Mouse (Mus musculus): Measurements from ENCODE around the gene Kng1. TPM values are rescaled to one million over a fixed set of nuclear protein-coding genes. Genes with fewer than 3 reads are reported as not detected.
"Not testable (repeated sequence)": the region's sequence is repeated elsewhere in the genome, so short reads cannot be mapped to it uniquely, and the experiment has no call there.

The Kng1 gene
- polyA plus RNA-seq, 1 experiment from 2014 or later: not detected

GRCm38 (mm10) chr16:23030673-23031435 lies 26.8 kb upstream of the Kng1 start:
- no peak overlapping the region for H3K4me2 ChIP-seq (replicated peaks; ENCODE audit: low read depth, low read length)
- no peaks in the 10 kb centered on the region for H3K27me3 ChIP-seq (ENCODE audit: control insufficient read depth, insufficient read depth, low read length)
- H3K27ac ChIP-seq (ENCODE audit: low read depth, low read length): no peak overlapping the region
- no peaks in the 10 kb centered on the region for H3K9me3 ChIP-seq (ENCODE audit: control insufficient read depth, low read length)
- no peak overlapping the region for H3K4me3 ChIP-seq (ENCODE audit: low read depth, low read length)
- H3K9ac ChIP-seq (ENCODE audit: low read depth, low read length): no peak overlapping the region
- DNase-seq (ENCODE audit: low spot score): no peak
- H3K4me1 ChIP-seq (replicated peaks; ENCODE audit: control insufficient read depth, insufficient read depth, low read length): no peaks in the 10 kb centered on the region
- H3K36me3 ChIP-seq (ENCODE audit: control insufficient read depth, insufficient read depth, low read length): no peaks in the 10 kb centered on the region
- no peak for ATAC-seq (ENCODE audit: low FRiP score)
- 91% methylated on average over 5 of the region's 5 CpGs for WGBS

- Histone ChIP-seq H3K4me2 (replicated peaks; ENCODE audit: low read depth, low read length) (no peak overlapping the region), H3K27me3 (ENCODE audit: control insufficient read depth, insufficient read depth, low read length) (no peaks in the 10 kb centered on the region), H3K27ac (ENCODE audit: low read depth, low read length) (no peak overlapping the region), H3K9ac (ENCODE audit: low read depth, low read length) (no peak overlapping the region), H3K9me3 (ENCODE audit: control insufficient read depth, low read length) (no peaks in the 10 kb centered on the region), H3K4me1 (replicated peaks; ENCODE audit: control insufficient read depth, insufficient read depth, low read length) (no peaks in the 10 kb centered on the region), H3K4me3 (ENCODE audit: low read depth, low read length) (no peak overlapping the region), H3K36me3 (ENCODE audit: control insufficient read depth, insufficient read depth, low read length) (no peaks in the 10 kb centered on the region)
- DNase-seq (ENCODE audit: low spot score) (no peak), ATAC-seq (ENCODE audit: low FRiP score) (no peak)
- WGBS: 88% methylated on average over 4 of the region's 4 CpGs
Measured at GRCm38 (mm10) chr16:23033673-23034072, 24.0 kb upstream of the Kng1 start.

GRCm38 (mm10) chr16:23037744-23038143 lies 19.9 kb upstream of the Kng1 start:
- DNase-seq (ENCODE audit: low spot score): no peak
- H3K9ac ChIP-seq (ENCODE audit: low read depth, low read length): no peak overlapping the region
- no peaks in the 10 kb centered on the region for H3K4me1 ChIP-seq (replicated peaks; ENCODE audit: control insufficient read depth, insufficient read depth, low read length)
- H3K27me3 ChIP-seq (ENCODE audit: control insufficient read depth, insufficient read depth, low read length): no peaks in the 10 kb centered on the region
- no peak overlapping the region for H3K4me2 ChIP-seq (replicated peaks; ENCODE audit: low read depth, low read length)
- H3K36me3 ChIP-seq (ENCODE audit: control insufficient read depth, insufficient read depth, low read length): no peaks in the 10 kb centered on the region
- no peak overlapping the region for H3K4me3 ChIP-seq (ENCODE audit: low read depth, low read length)
- ATAC-seq (ENCODE audit: low FRiP score): no peak
- no peak overlapping the region for H3K27ac ChIP-seq (ENCODE audit: low read depth, low read length)
- no peaks in the 10 kb centered on the region for H3K9me3 ChIP-seq (ENCODE audit: control insufficient read depth, low read length)
- WGBS: 87% methylated on average over 7 of the region's 7 CpGs

GRCm38 (mm10) chr16:23039281-23039680 lies 18.4 kb upstream of the Kng1 start:
- 94% methylated on average over 4 of the region's 4 CpGs for WGBS

GRCm38 (mm10) chr16:23040876-23041275 lies 16.8 kb upstream of the Kng1 start:
- Histone ChIP-seq H3K4me1 (replicated peaks; ENCODE audit: control insufficient read depth, insufficient read depth, low read length) (no peaks in the 10 kb centered on the region), H3K36me3 (ENCODE audit: control insufficient read depth, insufficient read depth, low read length) (no peaks in the 10 kb centered on the region), H3K9ac (ENCODE audit: low read depth, low read length) (no peak overlapping the region), H3K4me2 (replicated peaks; ENCODE audit: low read depth, low read length) (no peak overlapping the region), H3K9me3 (ENCODE audit: control insufficient read depth, low read length) (no peaks in the 10 kb centered on the region), H3K27ac (ENCODE audit: low read depth, low read length) (no peak overlapping the region), H3K4me3 (ENCODE audit: low read depth, low read length) (no peak overlapping the region), H3K27me3 (ENCODE audit: control insufficient read depth, insufficient read depth, low read length) (no peaks in the 10 kb centered on the region)
- ATAC-seq (ENCODE audit: low FRiP score) (no peak), DNase-seq (ENCODE audit: low spot score) (no peak)
- 69% methylated on average over 4 of the region's 4 CpGs for WGBS

More at GRCm38 (mm10) chr16:23039281-23039680, 18.4 kb upstream of the Kng1 start:
- no peak for DNase-seq (ENCODE audit: low spot score)
- no peak overlapping the region for H3K4me2 ChIP-seq (replicated peaks; ENCODE audit: low read depth, low read length)
- no peaks in the 10 kb centered on the region for H3K9me3 ChIP-seq (ENCODE audit: control insufficient read depth, low read length)
- H3K27ac ChIP-seq (ENCODE audit: low read depth, low read length): no peak overlapping the region
- ATAC-seq (ENCODE audit: low FRiP score): no peak
- H3K27me3 ChIP-seq (ENCODE audit: control insufficient read depth, insufficient read depth, low read length): no peaks in the 10 kb centered on the region
- H3K36me3 ChIP-seq (ENCODE audit: control insufficient read depth, insufficient read depth, low read length): no peaks in the 10 kb centered on the region
- no peaks in the 10 kb centered on the region for H3K4me1 ChIP-seq (replicated peaks; ENCODE audit: control insufficient read depth, insufficient read depth, low read length)
- no peak overlapping the region for H3K9ac ChIP-seq (ENCODE audit: low read depth, low read length)
- H3K4me3 ChIP-seq (ENCODE audit: low read depth, low read length): no peak overlapping the region

- Histone ChIP-seq H3K27ac (ENCODE audit: low read depth, low read length) (no peak overlapping the region), H3K27me3 (ENCODE audit: control insufficient read depth, insufficient read depth, low read length) (no peaks in the 10 kb centered on the region), H3K36me3 (ENCODE audit: control insufficient read depth, insufficient read depth, low read length) (no peaks in the 10 kb centered on the region), H3K4me2 (replicated peaks; ENCODE audit: low read depth, low read length) (no peak overlapping the region), H3K4me1 (replicated peaks; ENCODE audit: control insufficient read depth, insufficient read depth, low read length) (no peaks in the 10 kb centered on the region), H3K9me3 (ENCODE audit: control insufficient read depth, low read length) (no peaks in the 10 kb centered on the region), H3K9ac (ENCODE audit: low read depth, low read length) (no peak overlapping the region), H3K4me3 (ENCODE audit: low read depth, low read length) (no peak overlapping the region)
- ATAC-seq (ENCODE audit: low FRiP score) (no peak), DNase-seq (ENCODE audit: low spot score) (peak; percentile 44)
- 72% methylated on average over 5 of the region's 5 CpGs for WGBS
Measured at GRCm38 (mm10) chr16:23046319-23046718, 11.3 kb upstream of the Kng1 start.

GRCm38 (mm10) chr16:23059630-23060029 lies 2.0 kb downstream of the Kng1 start:
- H3K4me2 ChIP-seq (replicated peaks; ENCODE audit: low read depth, low read length); H3K27ac ChIP-seq (ENCODE audit: low read depth, low read length); H3K4me1 ChIP-seq (replicated peaks; ENCODE audit: control insufficient read depth, insufficient read depth, low read length); H3K27me3 ChIP-seq (ENCODE audit: control insufficient read depth, insufficient read depth, low read length); H3K9me3 ChIP-seq (ENCODE audit: control insufficient read depth, low read length); H3K36me3 ChIP-seq (ENCODE audit: control insufficient read depth, insufficient read depth, low read length); H3K4me3 ChIP-seq (ENCODE audit: low read depth, low read length); DNase-seq (ENCODE audit: low spot score); H3K9ac ChIP-seq (ENCODE audit: low read depth, low read length); ATAC-seq (ENCODE audit: low FRiP score): not testable (repeated sequence)
- WGBS: 70% methylated on average over 4 of the region's 4 CpGs

- not testable (repeated sequence) for DNase-seq (ENCODE audit: low spot score); H3K4me1 ChIP-seq (replicated peaks; ENCODE audit: control insufficient read depth, insufficient read depth, low read length)
- 79% methylated on average over 5 of the region's 5 CpGs for whole genome bisulfite sequencing
Measured at GRCm38 (mm10) chr16:23060781-23061325, 3.2 kb downstream of the Kng1 start.

GRCm38 (mm10) chr16:23077516-23077915 lies 19.9 kb downstream of the Kng1 start:
- H3K27ac ChIP-seq (ENCODE audit: low read depth, low read length); DNase-seq (ENCODE audit: low spot score); H3K4me3 ChIP-seq (ENCODE audit: low read depth, low read length); H3K9me3 ChIP-seq (ENCODE audit: control insufficient read depth, low read length); H3K27me3 ChIP-seq (ENCODE audit: control insufficient read depth, insufficient read depth, low read length); H3K9ac ChIP-seq (ENCODE audit: low read depth, low read length); H3K4me2 ChIP-seq (replicated peaks; ENCODE audit: low read depth, low read length); H3K4me1 ChIP-seq (replicated peaks; ENCODE audit: control insufficient read depth, insufficient read depth, low read length); H3K36me3 ChIP-seq (ENCODE audit: control insufficient read depth, insufficient read depth, low read length); ATAC-seq (ENCODE audit: low FRiP score): not testable (repeated sequence)
- WGBS: 86% methylated on average over 6 of the region's 6 CpGs

More at GRCm38 (mm10) chr16:23060781-23061325, 3.2 kb downstream of the Kng1 start:
- not testable (repeated sequence) for H3K9ac ChIP-seq (ENCODE audit: low read depth, low read length); H3K9me3 ChIP-seq (ENCODE audit: control insufficient read depth, low read length); H3K4me3 ChIP-seq (ENCODE audit: low read depth, low read length); H3K36me3 ChIP-seq (ENCODE audit: control insufficient read depth, insufficient read depth, low read length); H3K27me3 ChIP-seq (ENCODE audit: control insufficient read depth, insufficient read depth, low read length); H3K4me2 ChIP-seq (replicated peaks; ENCODE audit: low read depth, low read length); H3K27ac ChIP-seq (ENCODE audit: low read depth, low read length); ATAC-seq (ENCODE audit: low FRiP score)

Data from hindbrain, embryonic 11.5 days (tissue).